Mouse (Mus musculus) G1E (cell line): ENCODE data around the gene Nle1. TPM values are rescaled to one million over a fixed set of nuclear protein-coding genes. Genes with fewer than 3 reads are reported as not detected.

Experiments used
- ATAC-seq: 2 replicates; pipeline ENCODE4 v1.8.0; 2016; ENCODE audit warnings: mild to moderate bottlenecking; ENCODE audit not compliant: insufficient number of reproducible peaks, poor library complexity, low FRiP score, severe bottlenecking; ENCODE audit errors: extremely low read depth
- DNase-seq: peaks from one replicate; pipeline ENCODE4 v3.0.0; 2012; ENCODE audit warnings: low spot score
- H3K27me3 ChIP-seq: 2 replicates; pipeline ENCODE4 v1.6.1; 2012; ENCODE audit warnings: mild to moderate bottlenecking, low read length, inconsistent platforms; ENCODE audit not compliant: insufficient read depth
- H3K36me3 ChIP-seq: replicated peaks from 2 replicates; pipeline ENCODE3; 2012; ENCODE audit warnings: mild to moderate bottlenecking, inconsistent platforms
- H3K4me1 ChIP-seq: 2 replicates; pipeline ENCODE4 v1.6.1; 2012; ENCODE audit warnings: low read depth, low read length, inconsistent platforms, mixed read lengths; ENCODE audit not compliant: insufficient read depth
- H3K4me3 ChIP-seq: 2 replicates; pipeline ENCODE4 v1.5.1; 2012; ENCODE audit warnings: low read depth, mild to moderate bottlenecking, inconsistent platforms, low read length, moderate library complexity, mixed read lengths
- H3K9me3 ChIP-seq: replicated peaks from 2 replicates; pipeline ENCODE4 v1.6.1; 2012; ENCODE audit warnings: inconsistent platforms
- CTCF ChIP-seq: IDR thresholded peaks from 2 replicates; pipeline ENCODE4 v1.5.1; 2012; ENCODE audit warnings: low read depth, low read length, inconsistent platforms, mixed read lengths
- GATA1 ChIP-seq: IDR thresholded peaks from 2 replicates; pipeline ENCODE4 v1.6.1; 2012; ENCODE audit warnings: borderline replicate concordance, low read length, inconsistent platforms, mixed read lengths
- GATA2 ChIP-seq: IDR thresholded peaks from 2 replicates; pipeline ENCODE4 v1.6.1; 2012; ENCODE audit warnings: low read depth, low read length, inconsistent platforms, borderline replicate concordance
- POLR2AphosphoS5 ChIP-seq: IDR thresholded peaks from 2 replicates; pipeline ENCODE4 v1.6.1; 2012; ENCODE audit warnings: low read depth, low read length, inconsistent platforms; ENCODE audit not compliant: insufficient replicate concordance
- TAL1 ChIP-seq: conservative IDR thresholded peaks from 2 replicates; pipeline ENCODE4 v1.6.1; 2012; ENCODE audit warnings: low read depth, low read length, inconsistent platforms, mixed read lengths
- polyA plus RNA-seq: library from polyadenylated mRNA; stranded (reverse); fragments of >175 nt; gene quantifications from 2 replicates; pipeline ENCODE4 v1.2.3, GENCODE M21; 2012
- total RNA-seq, 2 experiments: library from RNA; stranded (forward) in 1 of 2; stranded (reverse) in 1 of 2; fragments of 200-1000 nt in 1 of 2; fragments of >200 nt in 1 of 2; fragmentation: Nextera tagmentation in 1 of 2; gene quantifications; 2 replicates each; pipeline ENCODE4 v1.2.3; 2014 to 2017

The Nle1 gene
- total and polyA plus RNA-seq, 3 experiments, result 18.6 to 92.9 (median 27.6) TPM

- Histone ChIP-seq H3K27me3 (no peaks in the 10 kb centered on the region), H3K9me3 (no peaks in the 10 kb centered on the region), H3K4me1 (peaks cover 81% of the 10 kb centered on the region), H3K4me3 (no peak overlapping the region), H3K36me3 (peaks cover 89% of the 10 kb centered on the region)
- TF ChIP-seq GATA1 (no peak), CTCF (no peak), TAL1 (no peak), POLR2AphosphoS5 (no peak), GATA2 (no peak)
- ATAC-seq, result no peak
- no peak for DNase-seq
These were observed 54.1 kb downstream of the Nle1 start for GRCm38 (mm10) chr11:82854111-82854510.

- H3K4me1 ChIP-seq, result peaks cover 79% of the 10 kb centered on the region
- H3K36me3 ChIP-seq, result peaks cover 84% of the 10 kb centered on the region
- H3K4me3 ChIP-seq, result no peak overlapping the region
- no peaks in the 10 kb centered on the region for H3K27me3 ChIP-seq
- no peak for DNase-seq
- no peak for ATAC-seq
- H3K9me3 ChIP-seq, result no peaks in the 10 kb centered on the region
- TF ChIP-seq POLR2AphosphoS5, result no peak
- TF ChIP-seq CTCF, result no peak
- no peak for TF ChIP-seq TAL1
- TF ChIP-seq GATA2, result no peak
- no peak for TF ChIP-seq GATA1
These were observed 55.3 kb downstream of the Nle1 start for GRCm38 (mm10) chr11:82852958-82853357.

GRCm38 (mm10) chr11:82852540-82852939, 55.7 kb downstream of the Nle1 start:
- peak overlapping the region; percentile 27; the same call in 1 of the 2 replicates for H3K4me3 ChIP-seq
- H3K36me3 ChIP-seq, result peaks cover 81% of the 10 kb centered on the region
- no peak for TF ChIP-seq CTCF
- TF ChIP-seq GATA2, result no peak
- TF ChIP-seq POLR2AphosphoS5, result no peak
- TF ChIP-seq GATA1, result no peak
- TF ChIP-seq TAL1, result no peak
- ATAC-seq, result no peak
- no peaks in the 10 kb centered on the region for H3K27me3 ChIP-seq
- H3K4me1 ChIP-seq, result peaks cover 81% of the 10 kb centered on the region
- no peak for DNase-seq
- no peaks in the 10 kb centered on the region for H3K9me3 ChIP-seq

GRCm38 (mm10) chr11:82852115-82852514, 56.1 kb downstream of the Nle1 start:
- no peak for TF ChIP-seq POLR2AphosphoS5
- TF ChIP-seq CTCF, result no peak
- TF ChIP-seq GATA2, result no peak
- no peak for TF ChIP-seq GATA1
- no peak for TF ChIP-seq TAL1
- no peak for DNase-seq
- H3K27me3 ChIP-seq, result no peaks in the 10 kb centered on the region
- H3K4me1 ChIP-seq, result peaks cover 82% of the 10 kb centered on the region
- H3K36me3 ChIP-seq, result peaks cover 80% of the 10 kb centered on the region
- H3K9me3 ChIP-seq, result no peaks in the 10 kb centered on the region
- H3K4me3 ChIP-seq, result no peak overlapping the region; the same call in 1 of the 2 replicates
- ATAC-seq, result no peak

Other genes starting within 250 kb of the Nle1 start
- gene Cct6b, start 144.1 kb downstream of the Nle1 start, total RNA-seq (2014; fragmentation: Nextera tagmentation), result 0.53 and 3.5 TPM in 2 replicates
- gene Cct6b, start 144.1 kb downstream of the Nle1 start, total RNA-seq (2017), result 0.17 and 0.44 TPM in 2 replicates
- 0.29 and 0.30 TPM in 2 replicates for gene Cct6b, start 144.1 kb downstream of the Nle1 start, polyA plus RNA-seq
- 22.3 and 25.1 TPM in 2 replicates for gene Zfp830, start 144.1 kb downstream of the Nle1 start, total RNA-seq (2014; fragmentation: Nextera tagmentation)
- 43.6 and 49.1 TPM in 2 replicates for gene Zfp830, start 144.1 kb downstream of the Nle1 start, total RNA-seq (2017)
- 21.2 and 22.2 TPM in 2 replicates for gene Zfp830, start 144.1 kb downstream of the Nle1 start, polyA plus RNA-seq
- gene Lig3, start 127.3 kb downstream of the Nle1 start, total RNA-seq (2014; fragmentation: Nextera tagmentation), result 43.0 and 50.2 TPM in 2 replicates
- 33.1 and 34.6 TPM in 2 replicates for gene Lig3, start 127.3 kb downstream of the Nle1 start, total RNA-seq (2017)
- gene Lig3, start 127.3 kb downstream of the Nle1 start, polyA plus RNA-seq, result 60.5 and 71.8 TPM in 2 replicates
- gene Rffl, start 37.2 kb downstream of the Nle1 start, total RNA-seq (2014; fragmentation: Nextera tagmentation), result 54.7 and 71.1 TPM in 2 replicates
- 25.6 and 27.9 TPM in 2 replicates for gene Rffl, start 37.2 kb downstream of the Nle1 start, total RNA-seq (2017)
- gene Rffl, start 37.2 kb downstream of the Nle1 start, polyA plus RNA-seq, result 29.1 and 46.6 TPM in 2 replicates
- 21.3 and 24.6 TPM in 2 replicates for gene Rad51d, start 17.8 kb downstream of the Nle1 start, total RNA-seq (2014; fragmentation: Nextera tagmentation)
- gene Rad51d, start 17.8 kb downstream of the Nle1 start, total RNA-seq (2017), result 13.4 and 16.0 TPM in 2 replicates
- 10.3 and 13.6 TPM in 2 replicates for gene Rad51d, start 17.8 kb downstream of the Nle1 start, polyA plus RNA-seq
- gene Fndc8, start 16.3 kb downstream of the Nle1 start, total RNA-seq (2014; fragmentation: Nextera tagmentation), result not detected in 2 replicates
- 0.05 TPM in 1 of 2 replicates, not detected in the other for gene Fndc8, start 16.3 kb downstream of the Nle1 start, total RNA-seq (2017)
- not detected in 2 replicates for gene Fndc8, start 16.3 kb downstream of the Nle1 start, polyA plus RNA-seq
- 0.38 TPM in 1 of 2 replicates, not detected in the other for gene Unc45b, start 2.1 kb upstream of the Nle1 start, total RNA-seq (2014; fragmentation: Nextera tagmentation)
- 0.12 and 0.33 TPM in 2 replicates for gene Unc45b, start 2.1 kb upstream of the Nle1 start, total RNA-seq (2017)
- gene Unc45b, start 2.1 kb upstream of the Nle1 start, polyA plus RNA-seq, result 0.01 and 0.02 TPM in 2 replicates
- gene Slfn5, start 42.9 kb upstream of the Nle1 start, total RNA-seq (2014; fragmentation: Nextera tagmentation), result 3.8 and 9.1 TPM in 2 replicates
- 5.5 and 7.7 TPM in 2 replicates for gene Slfn5, start 42.9 kb upstream of the Nle1 start, total RNA-seq (2017)
- 0.28 and 0.33 TPM in 2 replicates for gene Slfn5, start 42.9 kb upstream of the Nle1 start, polyA plus RNA-seq
- 0.39 TPM in 1 of 2 replicates, not detected in the other for gene Slfn9, start 83.4 kb upstream of the Nle1 start, total RNA-seq (2014; fragmentation: Nextera tagmentation)
- 0.29 and 0.33 TPM in 2 replicates for gene Slfn9, start 83.4 kb upstream of the Nle1 start, total RNA-seq (2017)
- gene Slfn9, start 83.4 kb upstream of the Nle1 start, polyA plus RNA-seq, result 0.01 TPM in 1 of 2 replicates, not detected in the other
- gene Slfn8, start 112.4 kb upstream of the Nle1 start, total RNA-seq (2014; fragmentation: Nextera tagmentation), result 0.39 TPM in 1 of 2 replicates, not detected in the other
- 0.06 and 0.16 TPM in 2 replicates for gene Slfn8, start 112.4 kb upstream of the Nle1 start, total RNA-seq (2017)
- gene Slfn8, start 112.4 kb upstream of the Nle1 start, polyA plus RNA-seq, result not detected in 2 replicates
- gene Slfn2, start 156.7 kb upstream of the Nle1 start, total RNA-seq (2014; fragmentation: Nextera tagmentation), result 2.3 and 3.8 TPM in 2 replicates
- gene Slfn2, start 156.7 kb upstream of the Nle1 start, total RNA-seq (2017), result 44.5 and 48.4 TPM in 2 replicates
- 0.72 and 0.96 TPM in 2 replicates for gene Slfn2, start 156.7 kb upstream of the Nle1 start, polyA plus RNA-seq
- not detected in 2 replicates for gene Slfn1, start 208.4 kb upstream of the Nle1 start, total RNA-seq (2014; fragmentation: Nextera tagmentation)
- 0.17 and 0.22 TPM in 2 replicates for gene Slfn1, start 208.4 kb upstream of the Nle1 start, total RNA-seq (2017)
- gene Slfn1, start 208.4 kb upstream of the Nle1 start, polyA plus RNA-seq, result not detected in 2 replicates